Mouse (Mus musculus) midbrain, embryonic 16.5 days (tissue): ENCODE data around the gene Gpr152. TPM values are rescaled to one million over a fixed set of nuclear protein-coding genes. Genes with fewer than 3 reads are reported as not detected.
"Not testable (repeated sequence)": the region's sequence is repeated elsewhere in the genome, so short reads cannot be mapped to it uniquely, and the experiment has no call there.

Experiments
- ATAC-seq: fragments of 200-750 bp; cut with Nextera tagmentation; 2 replicates; pipeline ENCODE4 v1.8.0; 2017; ENCODE audit warnings: moderate TSS enrichment
- H3K27ac ChIP-seq: fragments of 300-500 bp; sonication (generic); 2 replicates; pipeline ENCODE4 v1.5.1; 2014; ENCODE audit warnings: mild to moderate bottlenecking, low read length, mixed read lengths
- H3K27me3 ChIP-seq: fragments of 300-500 bp; sonication (generic); 2 replicates; pipeline ENCODE4 v1.6.1; 2014; ENCODE audit warnings: low read depth, low read length, mixed read lengths; ENCODE audit not compliant: control insufficient read depth, insufficient read depth
- H3K36me3 ChIP-seq: fragments of 300-500 bp; sonication (generic); 2 replicates; pipeline ENCODE4 v1.6.1; 2014; ENCODE audit warnings: mild to moderate bottlenecking, low read length, moderate library complexity, mixed read lengths; ENCODE audit not compliant: control insufficient read depth, insufficient read depth
- H3K4me1 ChIP-seq: fragments of 300-500 bp; sonication (generic); 2 replicates; pipeline ENCODE4 v1.6.1; 2014; ENCODE audit warnings: mild to moderate bottlenecking, low read length, mixed read lengths; ENCODE audit not compliant: control insufficient read depth, insufficient read depth
- H3K4me2 ChIP-seq: fragments of 300-500 bp; sonication (generic); 2 replicates; pipeline ENCODE4 v1.6.1; 2014; ENCODE audit warnings: mild to moderate bottlenecking, low read length, mixed read lengths
- H3K4me3 ChIP-seq: fragments of 300-500 bp; sonication (generic); 2 replicates; pipeline ENCODE4 v1.5.1; 2014; ENCODE audit warnings: low read depth, mild to moderate bottlenecking, low read length, moderate library complexity, mixed read lengths
- H3K9ac ChIP-seq: fragments of 300-500 bp; sonication (generic); 2 replicates; pipeline ENCODE4 v1.6.1; 2014; ENCODE audit warnings: low read depth, low read length, mixed read lengths
- H3K9me3 ChIP-seq: fragments of 300-500 bp; sonication (generic); replicated peaks from 2 replicates; pipeline ENCODE4 v1.6.1; 2014; ENCODE audit warnings: mild to moderate bottlenecking, low read length, mixed read lengths; ENCODE audit not compliant: control insufficient read depth, poor library complexity, severe bottlenecking
- WGBS: fragments of 180-500 bp; shearing (Covaris S2); extraction: QIAGEN DNeasy Blood & Tissue Kit; methylation state at CpG from one replicate; pipeline ENCODE4 v1.1.7; 2014; 5-methylcytosine and 5-hydroxymethylcytosine counted together
- polyA plus RNA-seq: library from polyadenylated mRNA; unstranded; fragments of >200 nt; fragmentation: Nextera tagmentation; extraction: Ambion mirVana; gene quantifications from 2 replicates; pipeline ENCODE4 v1.2.1, GENCODE M21; 2015

Gpr152 gene
- polyA plus RNA-seq, 1 experiment from 2014 or later = 0.09 TPM

GRCm38 (mm10) chr19:4124432-4124831 lies 15.2 kb upstream of the Gpr152 start:
- 91% methylated on average over 4 of the region's 4 CpGs for WGBS
- no peak overlapping the region for H3K4me2 ChIP-seq

GRCm38 (mm10) chr19:4125268-4125667 lies 14.3 kb upstream of the Gpr152 start:
- H3K9me3 ChIP-seq, H3K27me3 ChIP-seq, H3K36me3 ChIP-seq: not testable (repeated sequence)
- WGBS = 14% methylated on average over 3 of the region's 4 CpGs
- H3K27ac ChIP-seq = peak overlapping the region; percentile 73
- H3K9ac ChIP-seq = peak overlapping the region; percentile 83
- ATAC-seq = peak; percentile 38
- H3K4me2 ChIP-seq = peak overlapping the region; percentile 86
- H3K4me3 ChIP-seq = peak overlapping the region; percentile 85
- peaks cover 20% of the 10 kb centered on the region for H3K4me1 ChIP-seq

More at GRCm38 (mm10) chr19:4124432-4124831, 15.2 kb upstream of the Gpr152 start:
- H3K9me3 ChIP-seq = no peaks in the 10 kb centered on the region
- peaks cover 21% of the 10 kb centered on the region for H3K4me1 ChIP-seq
- ATAC-seq = no peak
- no peaks in the 10 kb centered on the region for H3K27me3 ChIP-seq
- H3K4me3 ChIP-seq = no peak overlapping the region
- peaks cover 6% of the 10 kb centered on the region; the same call in 1 of the 2 replicates for H3K36me3 ChIP-seq
- H3K27ac ChIP-seq = no peak overlapping the region
- H3K9ac ChIP-seq = peak overlapping the region; percentile 14; the same call in 1 of the 2 replicates

DNA sequence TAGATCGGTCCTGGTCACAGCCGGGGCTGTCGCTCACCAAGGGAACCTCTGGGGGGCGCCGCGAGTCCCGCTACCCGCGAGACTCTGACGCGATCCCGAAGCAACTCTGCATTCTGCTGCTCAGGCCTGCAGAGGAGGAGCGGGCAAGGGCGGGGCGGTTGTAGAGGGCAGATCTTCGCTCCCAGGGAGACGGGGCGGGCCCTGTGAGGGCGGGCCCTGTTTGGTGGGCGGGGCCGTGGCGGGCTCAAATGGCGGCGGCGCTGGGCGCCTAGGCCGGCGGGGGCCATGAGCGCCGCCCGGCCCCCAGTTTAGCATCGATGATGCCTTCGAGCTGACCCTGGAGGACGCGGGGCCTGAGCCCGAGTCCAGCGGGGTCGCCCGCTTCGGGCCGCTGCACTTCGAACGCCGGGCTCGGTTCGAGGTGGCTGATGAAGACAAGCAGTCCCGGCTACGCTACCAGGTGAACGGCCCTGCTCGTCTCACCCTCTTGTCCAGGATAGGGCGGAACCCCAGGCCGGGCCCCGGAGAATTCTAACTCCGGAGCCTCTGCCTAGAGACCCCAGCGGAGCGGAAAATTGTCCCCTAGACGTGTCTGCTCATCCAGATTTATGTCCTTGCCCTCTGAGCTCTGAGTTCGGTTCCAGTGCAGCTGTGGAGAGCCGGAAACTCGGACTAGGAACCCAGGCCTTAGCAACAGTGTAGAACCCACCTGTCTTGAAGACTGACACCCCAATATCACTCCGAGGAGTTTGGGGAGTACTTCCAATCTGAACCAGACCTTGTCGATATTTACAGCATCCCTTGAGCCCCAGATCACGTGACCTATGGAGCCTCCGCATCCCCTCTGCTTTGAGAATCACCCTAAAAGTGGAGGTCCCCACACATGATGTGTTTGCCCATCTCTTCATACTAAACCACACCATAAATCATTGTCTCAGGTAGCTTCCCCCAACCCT lies 13.6 kb upstream of the Gpr152 start, which contains the start of gene Aip:
Gene Aip (minus strand): TSS at position 118 of the 956 bp plus-strand sequence.
- WGBS = 1% methylated on average over 52 of the region's 64 CpGs
- H3K27me3 ChIP-seq = no peaks in the 10 kb centered on the region
- H3K4me3 ChIP-seq = peak within 1 kb of the TSS; percentile 85
- peak within 1 kb of the TSS; percentile 83 for H3K9ac ChIP-seq
- H3K36me3 ChIP-seq = peaks cover 6% of the 10 kb centered on the region
- peaks cover 14% of the 10 kb centered on the region for H3K4me1 ChIP-seq
- ATAC-seq = peak; percentile 89
- H3K27ac ChIP-seq = peak within 1 kb of the TSS; percentile 73
- H3K9me3 ChIP-seq = no peaks in the 10 kb centered on the region
- peak within 1 kb of the TSS; percentile 86 for H3K4me2 ChIP-seq

DNA sequence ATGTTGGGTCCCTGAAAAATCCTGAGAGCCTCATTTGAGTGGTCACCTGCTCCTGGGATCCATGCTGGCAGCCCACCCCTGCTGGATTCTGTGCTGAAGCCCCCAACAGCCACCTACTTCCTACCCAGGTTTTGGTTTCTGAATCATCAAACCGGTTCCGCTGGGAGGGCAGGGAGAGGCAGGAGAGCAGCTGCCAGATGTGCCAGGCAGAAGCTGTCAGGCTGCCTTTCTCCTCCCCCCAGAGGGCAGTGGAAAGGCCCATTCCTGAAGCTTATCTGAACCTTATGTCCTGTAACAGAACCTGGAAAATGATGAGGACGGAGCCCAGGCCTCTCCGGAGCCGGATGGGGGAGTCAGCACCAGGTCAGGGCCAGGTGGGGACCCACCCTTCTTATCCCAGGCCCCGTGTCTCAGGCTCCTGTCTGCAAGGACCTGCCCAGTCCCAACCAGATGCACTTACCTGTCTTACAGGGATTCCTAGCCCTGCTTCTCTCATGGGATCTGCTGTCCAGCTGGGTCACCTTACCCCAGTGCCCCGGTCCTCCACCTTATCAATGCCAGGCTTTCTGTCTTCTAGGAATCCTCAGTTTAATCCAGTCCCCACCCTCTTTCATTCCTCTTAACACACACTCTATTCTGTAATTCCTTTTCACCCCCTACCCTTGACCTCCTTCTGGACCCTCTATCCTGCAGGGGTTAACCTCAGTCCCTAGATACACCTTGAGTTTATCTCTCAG lies 12.7 kb upstream of the Gpr152 start:
- WGBS = 70% methylated on average over 7 of the region's 7 CpGs
- H3K27ac ChIP-seq = peak overlapping the region; percentile 73

DNA sequence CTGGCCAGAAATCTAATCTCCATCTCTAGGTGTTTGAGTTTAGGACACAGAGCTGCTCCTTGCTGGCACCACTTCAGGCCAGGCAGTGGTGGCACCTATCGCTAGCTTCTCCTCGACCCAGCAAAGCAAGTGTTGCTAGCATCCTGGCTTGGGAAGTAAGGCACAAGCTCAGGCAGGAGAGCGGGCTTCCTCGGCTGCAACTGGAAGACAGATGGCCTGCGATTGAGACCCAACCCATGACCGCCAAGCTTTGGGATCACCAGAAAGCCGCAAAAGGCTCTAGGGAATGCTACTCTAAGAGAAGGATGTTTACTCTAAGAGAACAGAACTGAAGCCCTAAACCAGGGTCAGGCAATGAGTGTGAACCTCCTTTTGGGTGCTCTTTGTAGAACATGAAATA lies 10.1 kb upstream of the Gpr152 start:
- ATAC-seq = no peak
- Histone ChIP-seq H3K27me3 (no peaks in the 10 kb centered on the region), H3K4me3 (no peak overlapping the region), H3K4me2 (no peak overlapping the region), H3K4me1 (peaks cover 14% of the 10 kb centered on the region), H3K36me3 (peaks cover 20% of the 10 kb centered on the region), H3K9me3 (no peaks in the 10 kb centered on the region), H3K27ac (no peak overlapping the region), H3K9ac (no peak overlapping the region)
- WGBS = 96% methylated on average over 7 of the region's 7 CpGs

More for the DNA sequence above, 12.7 kb upstream of the Gpr152 start:
- Histone ChIP-seq H3K4me1 (peaks cover 14% of the 10 kb centered on the region), H3K36me3 (peaks cover 10% of the 10 kb centered on the region), H3K4me2 (peak overlapping the region; percentile 86), H3K9me3 (no peaks in the 10 kb centered on the region), H3K4me3 (peak overlapping the region; percentile 85), H3K27me3 (no peaks in the 10 kb centered on the region), H3K9ac (peak overlapping the region; percentile 83)
- ATAC-seq = no peak

DNA sequence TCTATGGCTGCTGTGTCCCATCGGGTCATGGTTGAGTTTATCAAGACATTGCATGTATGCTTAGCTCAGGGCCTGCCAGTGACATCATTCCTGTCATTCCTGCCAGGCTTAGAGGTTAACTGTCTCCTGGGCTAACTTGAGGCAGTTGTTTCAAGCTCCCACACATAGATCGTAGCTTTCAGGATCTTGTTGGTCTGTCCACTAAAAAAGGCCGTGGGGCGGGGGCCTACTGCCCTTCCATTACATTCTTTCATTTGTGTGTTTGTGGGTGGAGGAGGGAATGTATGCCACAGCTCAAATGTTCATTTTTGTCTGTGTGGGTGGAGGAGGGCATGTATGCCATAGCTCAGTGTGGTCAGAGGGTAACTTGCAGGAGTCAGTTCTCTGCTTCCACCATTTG lies 9.5 kb upstream of the Gpr152 start:
- no peak overlapping the region for H3K9ac ChIP-seq
- H3K27me3 ChIP-seq = no peaks in the 10 kb centered on the region
- H3K9me3 ChIP-seq = no peaks in the 10 kb centered on the region
- no peak for ATAC-seq
- no peak overlapping the region for H3K4me3 ChIP-seq
- no peak overlapping the region for H3K27ac ChIP-seq
- H3K36me3 ChIP-seq = peaks cover 20% of the 10 kb centered on the region
- no peak overlapping the region for H3K4me2 ChIP-seq
- WGBS = 94% methylated on average over 4 of the region's 4 CpGs
- H3K4me1 ChIP-seq = peaks cover 14% of the 10 kb centered on the region

DNA sequence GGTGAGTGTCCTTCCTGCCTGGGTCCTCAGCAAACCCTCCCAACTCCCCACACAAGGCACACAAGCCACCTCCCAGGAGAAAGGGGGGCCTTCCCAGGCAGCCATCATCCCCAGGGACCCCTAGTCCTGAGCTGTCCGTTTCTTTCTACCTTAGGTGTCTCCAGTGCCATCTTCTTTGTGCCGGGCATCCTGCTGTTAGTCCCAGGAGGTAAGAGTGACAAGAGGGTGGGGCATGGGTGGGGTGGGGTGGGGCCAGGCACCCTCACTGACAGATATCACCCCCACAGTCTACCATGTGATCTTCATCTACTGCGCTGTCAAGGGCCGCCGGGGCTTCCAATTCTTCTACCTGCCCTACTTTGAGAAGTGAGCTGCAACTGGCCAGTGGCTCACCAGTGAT lies 8.5 kb upstream of the Gpr152 start:
- Histone ChIP-seq H3K9me3 (no peaks in the 10 kb centered on the region), H3K4me1 (peaks cover 14% of the 10 kb centered on the region), H3K27ac (no peak overlapping the region), H3K36me3 (peaks cover 20% of the 10 kb centered on the region), H3K4me2 (no peak overlapping the region), H3K9ac (no peak overlapping the region), H3K27me3 (no peaks in the 10 kb centered on the region), H3K4me3 (no peak overlapping the region)
- 88% methylated on average over 5 of the region's 5 CpGs for WGBS
- ATAC-seq = no peak

DNA sequence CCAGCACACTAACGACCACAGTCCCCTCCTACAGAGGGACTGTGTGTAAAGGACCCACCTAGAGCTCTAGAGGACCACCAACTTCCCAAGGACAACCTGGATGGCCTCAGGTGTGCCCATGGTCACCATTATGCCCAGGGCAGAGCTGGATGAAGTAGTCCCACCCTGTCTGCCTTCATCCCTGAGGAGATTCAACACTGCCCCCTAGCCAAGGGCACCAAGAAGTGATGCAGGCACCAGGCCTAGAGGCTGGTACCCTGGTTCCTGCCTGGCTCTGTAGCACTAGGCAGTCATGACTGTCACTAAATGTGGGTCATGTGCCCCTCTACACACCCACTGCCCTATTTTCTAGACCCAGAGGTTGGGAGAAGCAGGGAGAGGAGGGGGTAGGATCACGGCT lies 7.8 kb upstream of the Gpr152 start:
- no peak overlapping the region for H3K9ac ChIP-seq
- peaks cover 10% of the 10 kb centered on the region for H3K4me1 ChIP-seq
- H3K4me2 ChIP-seq = no peak overlapping the region
- no peak overlapping the region for H3K27ac ChIP-seq
- H3K27me3 ChIP-seq = no peaks in the 10 kb centered on the region
- ATAC-seq = no peak
- peaks cover 20% of the 10 kb centered on the region for H3K36me3 ChIP-seq
- 93% methylated on average over 2 of the region's 2 CpGs for WGBS
- no peaks in the 10 kb centered on the region for H3K9me3 ChIP-seq
- H3K4me3 ChIP-seq = no peak overlapping the region
